Mouse (Mus musculus) heart, adult 8-10 months (tissue): ENCODE data around the gene Ifne. TPM values are rescaled to one million over a fixed set of nuclear protein-coding genes. Genes with fewer than 3 reads are reported as not detected.

Experiments
- DNase-seq: peaks from one replicate; pipeline ENCODE4 v3.0.0; 2022; ENCODE audit warnings: low spot score
- total RNA-seq, 4 experiments: library from RNA; stranded (reverse); gene quantifications; 2 replicates each; pipeline ENCODE4 v1.2.4; 2022

The Ifne gene
- not detected for total RNA-seq

DNA sequence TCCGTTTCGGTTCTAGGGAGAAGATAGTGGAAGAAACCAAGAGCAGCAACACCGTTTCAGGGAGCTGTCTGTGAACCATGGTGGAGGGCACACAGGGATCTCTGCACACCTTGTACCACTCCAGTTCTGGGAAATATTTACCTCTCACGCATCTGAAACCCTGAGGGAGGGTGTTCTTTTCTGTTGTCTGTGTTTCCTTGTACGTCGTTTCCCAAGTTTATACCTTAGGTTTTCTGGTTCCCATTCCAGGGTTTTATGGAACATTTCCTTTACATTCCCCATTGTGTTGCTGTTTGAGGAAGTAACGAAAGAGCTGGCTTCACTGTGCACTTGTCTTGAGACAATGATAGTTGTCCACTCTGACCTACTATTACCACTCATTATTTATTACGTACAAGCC lies at the start of gene Ifne:
Gene Ifne (minus strand): TSS at position 101 of the 400 bp plus-strand sequence.
- no peak for DNase-seq

DNA sequence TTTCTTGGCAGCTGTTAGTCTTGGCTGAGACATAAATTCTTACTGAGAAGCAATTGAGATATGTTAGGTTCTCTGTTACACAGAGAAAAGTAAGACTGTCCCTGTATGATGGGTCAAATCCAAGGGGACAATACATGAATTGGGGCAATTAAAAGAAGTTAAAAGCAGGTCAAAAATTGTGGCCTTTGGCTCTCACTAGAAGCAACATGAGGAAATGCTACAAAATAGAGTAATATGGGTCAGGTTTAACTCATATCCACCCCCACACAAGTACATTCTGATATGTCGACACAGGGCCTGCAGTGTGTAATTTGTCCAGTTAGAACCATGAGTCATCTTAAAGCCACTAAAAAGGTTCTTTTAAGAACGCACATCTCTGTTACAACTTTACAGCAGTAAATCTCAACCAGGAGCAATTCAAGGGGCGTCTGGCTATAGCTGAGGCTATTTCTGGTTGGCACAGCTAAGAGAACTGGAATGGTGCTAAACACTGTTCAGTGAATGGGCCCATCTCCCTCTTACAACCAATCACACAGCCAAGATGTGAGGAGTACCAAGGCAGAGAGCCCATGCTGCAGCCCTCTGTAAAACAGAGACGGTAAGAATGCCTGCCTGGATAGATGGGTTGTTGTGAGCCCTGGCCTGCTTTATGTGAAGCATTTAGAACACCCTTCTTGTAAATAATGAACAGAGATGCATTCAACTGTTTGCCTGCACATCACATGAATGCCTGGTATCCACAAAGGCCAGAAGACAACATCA lies 48.5 kb upstream of the Ifne start:
- DNase-seq: no peak

DNA sequence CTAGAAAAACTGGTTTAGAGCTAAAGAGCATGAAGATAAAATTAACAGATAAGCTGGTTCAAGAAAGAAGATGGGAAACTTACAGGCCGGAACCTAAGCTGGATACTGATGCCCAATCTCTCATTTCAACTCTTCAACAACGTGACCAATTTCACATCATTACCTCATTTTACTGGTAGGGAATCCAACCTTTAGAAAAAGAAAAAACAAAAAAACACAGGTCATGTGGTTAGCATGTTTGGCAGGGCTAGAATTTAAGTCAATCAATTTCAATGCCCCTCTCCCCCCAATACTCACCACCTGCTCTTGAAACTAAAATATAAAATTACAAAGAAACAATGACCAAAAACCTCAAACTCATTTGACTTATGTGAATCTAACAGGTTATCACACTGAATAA lies 47.8 kb upstream of the Ifne start:
- no peak for DNase-seq

DNA sequence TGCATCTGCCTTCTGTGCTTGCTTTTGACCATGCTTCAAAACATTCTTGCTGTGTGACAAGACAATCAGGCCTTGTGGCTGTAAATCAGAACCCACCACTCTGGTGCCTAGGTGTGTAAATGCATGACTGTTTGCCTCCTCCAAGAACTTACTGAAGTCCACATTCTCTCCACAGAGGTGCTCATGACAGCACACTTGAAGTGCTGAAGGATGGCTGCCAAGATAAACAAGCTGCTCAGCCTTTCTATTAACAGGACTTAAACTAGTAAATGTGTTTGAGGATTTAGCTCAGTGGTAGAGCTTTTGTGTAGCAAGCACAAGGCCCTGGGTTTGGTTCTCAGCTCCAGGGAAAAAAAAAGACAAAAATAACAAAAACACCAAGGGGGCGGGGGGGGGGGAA lies 46.6 kb upstream of the Ifne start:
- DNase-seq: no peak

DNA sequence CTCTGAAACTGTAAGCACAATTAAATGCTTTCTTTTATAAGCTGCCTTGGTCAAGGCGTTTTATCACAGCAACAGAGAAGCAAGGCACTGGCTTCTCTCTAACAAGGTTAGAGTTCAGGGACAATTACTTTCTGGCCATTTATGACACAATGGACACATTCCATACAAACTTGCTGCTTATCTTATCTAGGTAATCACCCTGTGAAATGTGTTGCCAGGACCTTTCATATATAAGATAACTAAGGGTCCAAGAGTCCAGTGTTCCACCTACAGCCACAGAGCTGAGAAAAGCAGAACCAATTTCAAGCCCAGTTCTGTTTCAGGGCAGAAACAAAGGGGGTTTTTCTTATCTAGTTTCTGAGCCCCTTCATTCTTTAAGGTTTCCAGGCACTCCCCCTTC lies 46.1 kb upstream of the Ifne start:
- no peak for DNase-seq

DNA sequence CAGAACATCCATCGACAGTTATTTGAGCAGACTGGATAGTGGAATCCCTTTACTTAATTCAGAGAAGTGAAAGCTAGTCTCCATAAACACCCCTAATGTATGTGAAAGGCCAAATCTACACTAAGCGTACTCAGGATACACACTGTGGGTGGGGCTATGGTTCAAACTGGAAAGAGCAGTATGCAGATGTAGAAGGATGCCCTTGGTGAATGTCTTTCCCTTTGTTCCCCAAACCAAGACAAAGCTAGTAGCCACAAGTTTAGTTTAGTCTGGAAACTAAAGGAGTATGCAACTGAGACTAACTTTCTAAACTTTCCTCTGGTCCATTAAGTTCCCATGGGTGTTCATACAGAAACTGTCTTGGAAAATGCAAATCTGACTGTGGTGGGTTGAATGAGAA lies 45.5 kb upstream of the Ifne start:
- DNase-seq: no peak

DNA sequence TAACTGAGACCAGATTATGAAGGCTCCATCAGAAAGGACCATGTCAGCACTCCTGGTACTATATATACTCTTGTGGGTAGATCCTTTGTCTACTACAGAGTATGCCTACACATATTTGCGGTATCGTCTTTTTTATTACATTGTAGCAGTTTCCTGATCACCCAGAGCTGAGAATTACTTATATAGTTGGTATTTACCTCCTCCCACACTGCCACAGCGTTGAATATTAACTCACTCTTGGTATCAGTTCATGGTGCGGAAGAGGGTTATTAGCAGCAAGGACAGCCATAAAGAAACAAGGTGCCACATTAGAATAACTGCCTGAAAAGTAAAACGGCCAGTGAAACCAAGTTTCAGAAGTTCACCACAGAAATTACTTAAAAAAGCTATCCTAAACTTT lies 41.3 kb upstream of the Ifne start:
- DNase-seq: no peak

DNA sequence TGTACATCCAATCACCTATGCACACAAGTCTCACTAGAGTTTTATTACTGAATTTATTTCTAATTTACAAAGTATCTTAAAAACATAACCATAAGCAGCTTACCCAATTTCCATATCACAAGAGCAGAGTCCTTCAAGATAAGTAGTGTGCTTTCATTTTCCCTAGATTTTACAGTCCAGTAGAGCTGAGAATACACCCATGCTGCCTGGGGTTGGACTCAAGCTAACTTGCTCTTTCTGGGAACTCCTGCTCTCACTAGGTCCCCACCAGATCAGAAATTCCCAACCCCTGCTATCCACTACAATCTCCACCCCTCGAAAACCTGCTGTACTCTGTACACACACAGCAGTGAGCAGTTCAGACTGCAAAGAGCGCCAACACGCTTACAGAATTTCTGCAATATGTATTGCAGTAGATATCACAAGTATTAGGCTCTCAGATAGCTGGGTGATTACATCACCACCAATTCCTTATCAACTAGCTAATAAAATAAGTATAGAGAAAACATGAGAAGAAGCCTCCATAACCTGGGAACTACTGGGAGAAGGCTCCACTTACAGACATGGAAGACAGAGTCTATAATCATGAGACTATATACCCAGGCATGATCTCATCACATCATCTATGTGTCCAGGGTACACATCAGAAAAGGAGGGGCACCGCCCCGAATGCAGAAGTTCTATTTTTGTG lies 37.9 kb upstream of the Ifne start:
- DNase-seq: no peak

DNA sequence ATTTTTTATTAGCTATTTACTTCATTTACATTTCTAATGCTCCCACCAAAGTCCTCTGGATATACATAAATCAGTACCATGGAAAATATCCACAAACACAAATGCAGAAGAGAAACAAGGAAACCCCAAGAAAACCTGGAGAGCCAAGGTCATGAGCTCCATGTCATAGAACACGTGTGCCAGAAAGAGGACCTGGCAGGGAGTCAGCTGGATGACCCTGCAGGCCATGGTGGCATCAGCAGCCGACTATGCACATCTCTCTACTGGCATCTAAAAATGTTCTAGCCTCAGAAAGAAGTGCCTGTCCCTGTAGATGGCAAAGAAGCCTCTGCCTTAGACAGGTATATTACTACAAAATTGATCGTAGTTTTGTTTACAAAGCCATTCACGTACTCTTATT lies 36.3 kb upstream of the Ifne start:
- DNase-seq: no peak

DNA sequence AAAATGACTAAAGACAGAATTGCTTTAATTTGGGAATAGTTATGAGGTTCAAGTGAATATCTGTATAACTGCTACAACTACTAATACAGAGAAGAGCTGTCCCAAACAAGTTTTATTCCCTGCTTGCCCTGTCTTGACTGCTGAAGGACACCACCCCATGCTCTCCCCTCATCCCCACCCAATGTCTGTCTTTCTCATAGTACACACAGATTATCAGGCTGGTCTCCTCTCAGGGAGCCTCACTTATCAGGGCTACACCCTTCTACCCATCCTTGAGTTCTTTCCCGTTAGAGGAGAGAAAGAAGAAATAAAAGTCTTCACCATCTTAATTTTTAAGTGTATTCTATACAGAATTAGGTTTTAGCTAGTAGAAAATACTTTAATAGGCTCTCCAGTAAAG lies 34.0 kb upstream of the Ifne start:
- DNase-seq: no peak

DNA sequence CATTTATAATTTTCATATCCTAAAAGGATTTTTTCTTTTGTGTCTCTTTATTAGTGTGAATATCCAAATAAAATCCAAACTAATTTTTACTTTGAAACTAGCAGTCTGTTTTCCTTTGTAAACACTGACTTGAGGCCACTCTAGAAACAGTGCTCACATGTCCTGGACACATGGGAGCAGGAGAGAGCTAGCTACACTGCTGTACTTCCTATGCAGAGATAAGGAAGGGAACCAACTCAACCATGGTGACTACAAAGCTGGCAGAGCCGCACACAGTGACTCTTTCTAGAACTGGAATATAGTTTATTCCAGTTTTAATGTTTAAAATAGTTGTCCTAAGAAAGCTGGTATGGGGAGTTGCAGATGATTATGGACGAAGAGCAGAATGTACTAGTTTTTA lies 32.9 kb upstream of the Ifne start:
- DNase-seq: no peak

DNA sequence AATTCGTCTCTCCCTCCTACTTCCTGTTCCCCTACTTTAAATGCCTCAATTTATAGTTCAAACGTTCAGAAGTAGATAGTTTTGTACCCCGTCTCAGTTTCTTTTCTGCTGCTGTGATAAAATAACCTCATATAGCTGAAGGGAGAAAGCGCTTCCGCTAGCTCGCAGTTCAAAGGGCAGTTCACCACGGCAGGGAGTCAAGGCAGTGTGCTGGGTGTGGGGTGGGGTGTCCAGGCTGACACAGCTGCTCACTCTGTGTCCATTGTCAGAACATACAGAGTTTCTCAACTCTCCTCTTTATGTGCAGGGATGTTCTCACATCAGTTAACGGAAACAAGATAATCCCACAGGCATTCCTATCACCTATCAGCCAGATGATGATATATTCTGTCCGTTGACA lies 32.2 kb upstream of the Ifne start:
- DNase-seq: no peak

DNA sequence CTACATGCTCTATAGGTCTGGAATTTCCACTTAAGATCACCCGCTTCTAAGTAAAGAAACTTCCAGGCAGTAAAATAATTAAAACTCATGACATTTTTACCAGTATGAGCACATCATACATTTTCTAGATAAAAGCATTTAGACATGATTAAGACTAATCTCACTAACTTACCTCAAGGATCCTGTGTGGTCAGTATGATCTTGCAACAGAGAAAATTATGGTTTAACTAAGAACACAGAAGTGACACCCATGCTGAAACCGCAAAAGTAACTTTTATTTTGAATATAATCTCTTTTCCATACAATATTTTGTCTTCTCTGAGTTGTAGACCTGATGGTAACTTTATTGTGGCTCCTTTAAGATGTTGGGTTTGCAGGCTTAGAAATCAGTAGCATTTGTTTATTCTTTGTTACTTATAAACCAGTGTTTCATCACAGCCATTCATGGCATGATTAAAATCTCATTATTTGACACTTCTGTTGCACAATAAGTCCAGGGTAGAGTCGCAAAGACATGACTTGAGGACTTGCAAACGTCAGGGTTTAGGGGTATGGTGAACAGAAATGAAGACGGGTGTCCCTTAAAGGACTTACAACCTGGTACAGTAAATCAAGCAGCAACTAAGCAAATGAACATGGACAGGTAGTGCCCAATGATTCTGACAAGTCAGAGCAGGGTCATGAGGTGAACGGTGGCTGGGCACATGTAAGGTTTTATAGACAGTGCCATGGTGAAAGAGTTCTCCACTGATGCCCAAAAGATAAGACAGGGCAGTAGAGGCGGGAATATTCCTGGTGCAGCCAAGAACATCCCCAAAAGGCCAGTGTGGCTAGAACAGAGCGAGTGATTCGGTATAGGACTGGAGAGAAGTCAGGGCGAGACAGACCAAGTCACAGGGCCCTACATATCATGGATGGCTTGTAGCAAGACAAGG lies 29.9 kb upstream of the Ifne start:
- DNase-seq: no peak

DNA sequence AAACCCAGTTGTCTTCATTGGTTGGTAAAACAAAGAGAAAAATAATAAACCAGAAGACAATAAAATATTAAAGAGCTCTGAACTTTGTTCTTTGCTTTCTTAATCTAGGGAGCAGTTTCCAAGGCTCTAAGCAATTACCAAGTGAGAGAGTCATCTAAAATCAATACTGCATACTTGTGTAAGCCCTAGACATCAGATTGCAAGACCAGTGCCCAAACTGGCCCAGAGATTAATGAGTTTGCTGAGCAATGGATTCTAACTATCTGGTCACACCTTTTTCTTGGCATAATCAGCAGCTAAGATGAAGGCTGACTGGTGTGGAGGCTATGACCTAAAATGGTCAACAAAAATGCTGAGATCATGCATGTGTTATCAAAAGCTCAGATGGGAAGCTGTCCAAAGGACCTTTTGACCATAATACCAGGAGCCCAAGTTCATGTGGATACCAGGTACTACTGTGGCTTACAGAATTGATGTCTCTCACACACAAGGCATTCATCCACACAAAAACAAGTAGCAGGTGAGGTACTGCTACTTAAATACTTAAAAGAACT lies 13.3 kb upstream of the Ifne start:
- DNase-seq: no peak

DNA sequence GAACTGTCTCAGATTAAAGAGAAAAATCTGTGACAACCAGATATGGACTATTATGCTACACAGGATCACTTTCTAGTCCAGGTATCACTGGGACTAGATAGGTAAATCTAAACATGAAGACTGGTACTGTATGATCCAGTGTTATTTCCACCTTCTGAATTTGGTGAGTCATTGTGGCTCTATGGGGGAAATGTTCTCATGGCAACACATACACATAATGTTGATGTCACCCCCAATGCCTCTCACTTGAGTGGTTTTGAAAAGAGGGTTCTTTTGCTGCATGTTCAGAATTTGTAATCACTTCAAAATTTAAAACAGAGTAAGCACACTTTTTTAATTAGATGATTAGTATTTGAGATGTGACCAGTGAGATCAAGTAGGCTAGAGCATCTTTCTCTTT lies 8.2 kb upstream of the Ifne start:
- DNase-seq: no peak

DNA sequence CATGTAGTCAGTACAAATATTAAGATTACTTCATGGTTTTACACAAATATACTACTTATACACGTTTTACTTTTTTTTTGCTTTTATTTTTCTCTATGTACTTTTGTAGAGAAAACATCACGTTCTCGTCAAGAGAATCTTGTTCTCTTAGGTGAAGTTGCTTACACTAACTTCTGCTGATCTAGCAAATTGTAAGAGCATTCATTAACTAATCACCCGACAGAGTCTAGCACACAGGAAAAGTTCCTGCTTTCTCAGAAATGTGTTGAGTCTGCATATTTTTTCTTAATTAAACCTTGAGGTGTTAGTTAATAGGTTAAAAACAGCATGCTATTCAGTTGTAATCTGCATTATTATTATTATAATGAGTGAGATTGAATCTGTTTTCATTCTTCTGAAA lies 1.2 kb downstream of the Ifne start:
- DNase-seq: no peak

DNA sequence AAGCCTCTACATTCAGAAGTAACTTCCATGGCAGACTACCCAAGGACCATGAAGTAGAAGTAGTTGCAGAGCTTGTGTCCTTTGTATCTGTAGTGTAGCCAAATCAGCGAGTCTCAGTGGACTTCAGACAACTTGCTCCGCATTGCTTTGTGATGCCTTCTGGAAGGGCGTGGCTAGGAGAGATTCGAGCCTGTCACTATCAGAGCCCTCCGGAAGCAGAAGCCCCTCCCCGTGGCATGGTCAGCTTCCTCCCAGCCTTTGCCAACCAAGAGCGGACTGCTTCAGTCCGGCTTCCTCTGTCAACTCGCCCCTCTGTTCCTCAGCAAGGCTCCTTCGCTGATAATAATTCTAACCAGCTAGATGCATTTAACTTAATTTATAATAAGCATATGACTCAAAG lies 1.8 kb downstream of the Ifne start:
- DNase-seq: no peak

DNA sequence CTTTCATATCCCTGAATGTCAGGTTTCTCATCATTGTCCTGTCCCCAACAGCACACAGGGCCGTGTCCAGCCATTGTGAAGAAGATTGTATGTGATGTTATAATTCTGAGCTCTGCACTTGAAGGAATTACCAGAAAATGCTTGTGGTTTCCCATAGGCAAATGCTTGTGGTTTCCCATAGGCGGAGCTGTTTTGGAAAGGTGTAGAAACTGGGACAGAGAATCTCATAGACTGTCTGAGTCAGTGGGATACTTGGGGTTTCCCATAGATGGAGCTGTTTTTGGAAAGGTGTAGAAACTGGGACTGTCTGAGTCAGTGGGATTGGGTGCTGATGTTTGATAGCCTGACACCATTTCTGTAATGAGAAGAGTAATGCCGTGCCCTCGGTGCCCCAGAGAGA lies 3.5 kb downstream of the Ifne start:
- DNase-seq: no peak

DNA sequence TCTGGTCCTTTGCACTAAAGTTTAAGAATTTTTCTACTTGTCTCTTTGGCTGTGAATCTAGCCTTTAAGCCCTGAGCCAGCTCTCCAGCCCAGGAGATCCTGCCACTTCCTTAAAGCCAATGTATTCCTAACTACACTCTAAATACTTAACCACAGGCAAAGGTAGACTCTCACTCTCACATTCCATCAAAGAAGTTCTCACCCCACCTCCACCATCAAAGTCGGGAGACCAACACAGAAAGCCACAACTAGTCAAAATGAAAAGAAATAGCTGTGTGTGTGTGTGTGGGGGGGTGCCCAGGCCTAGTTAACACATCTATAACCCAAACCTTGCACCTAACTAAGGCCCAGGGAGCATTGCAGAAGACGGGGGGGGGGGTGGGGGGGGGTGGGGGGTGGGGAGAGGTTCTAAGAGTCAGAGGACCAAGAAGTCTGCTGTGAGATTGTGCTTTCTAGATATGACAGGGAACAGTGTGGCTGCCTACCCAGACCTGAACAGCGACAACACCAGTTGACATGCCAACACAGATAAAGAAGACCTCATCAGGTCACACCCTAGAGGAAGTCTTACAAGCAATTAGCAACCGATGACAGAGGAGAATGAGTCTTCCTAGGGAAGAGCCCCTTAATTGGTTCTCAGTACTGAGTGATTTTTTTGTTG lies 4.4 kb downstream of the Ifne start:
- DNase-seq: no peak

DNA sequence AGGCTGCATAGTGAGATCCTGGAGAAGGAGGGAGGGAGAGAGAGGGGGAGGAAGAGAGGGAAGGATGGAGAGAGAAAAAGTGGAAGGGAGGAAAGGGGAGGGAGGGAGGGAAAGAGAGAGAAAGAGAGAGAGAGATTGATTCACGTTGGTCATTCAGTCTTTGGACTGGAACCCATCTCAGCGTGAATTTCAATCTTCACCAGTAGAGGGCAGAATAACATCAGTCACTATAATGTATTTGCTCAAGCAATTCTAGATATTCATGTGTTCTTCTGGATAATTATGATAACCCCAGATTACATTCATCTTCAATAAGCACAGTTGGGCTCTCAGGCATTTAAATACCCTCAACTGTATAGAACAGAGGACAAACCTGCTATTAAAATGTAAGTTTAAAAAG lies 7.3 kb downstream of the Ifne start:
- peak; percentile 32 for DNase-seq
